Mouse (Mus musculus) G1E (cell line): ENCODE data around the gene Mpzl3. TPM values are rescaled to one million over a fixed set of nuclear protein-coding genes. Genes with fewer than 3 reads are reported as not detected.
A peak's percentile ranks its signal among the peaks of the same experiment; 100 is the strongest.

Experiments
- ATAC-seq: 2 replicates; pipeline ENCODE4 v1.8.0; 2016; ENCODE audit warnings: mild to moderate bottlenecking; ENCODE audit not compliant: insufficient number of reproducible peaks, poor library complexity, low FRiP score, severe bottlenecking; ENCODE audit errors: extremely low read depth
- DNase-seq: peaks from one replicate; pipeline ENCODE4 v3.0.0; 2012; ENCODE audit warnings: low spot score
- H3K27me3 ChIP-seq: 2 replicates; pipeline ENCODE4 v1.6.1; 2012; ENCODE audit warnings: mild to moderate bottlenecking, low read length, inconsistent platforms; ENCODE audit not compliant: insufficient read depth
- H3K36me3 ChIP-seq: replicated peaks from 2 replicates; pipeline ENCODE3; 2012; ENCODE audit warnings: mild to moderate bottlenecking, inconsistent platforms
- H3K4me1 ChIP-seq: 2 replicates; pipeline ENCODE4 v1.6.1; 2012; ENCODE audit warnings: low read depth, low read length, inconsistent platforms, mixed read lengths; ENCODE audit not compliant: insufficient read depth
- H3K4me3 ChIP-seq: 2 replicates; pipeline ENCODE4 v1.5.1; 2012; ENCODE audit warnings: low read depth, mild to moderate bottlenecking, inconsistent platforms, low read length, moderate library complexity, mixed read lengths
- H3K9me3 ChIP-seq: replicated peaks from 2 replicates; pipeline ENCODE4 v1.6.1; 2012; ENCODE audit warnings: inconsistent platforms
- CTCF ChIP-seq: IDR thresholded peaks from 2 replicates; pipeline ENCODE4 v1.5.1; 2012; ENCODE audit warnings: low read depth, low read length, inconsistent platforms, mixed read lengths
- GATA1 ChIP-seq: IDR thresholded peaks from 2 replicates; pipeline ENCODE4 v1.6.1; 2012; ENCODE audit warnings: borderline replicate concordance, low read length, inconsistent platforms, mixed read lengths
- GATA2 ChIP-seq: IDR thresholded peaks from 2 replicates; pipeline ENCODE4 v1.6.1; 2012; ENCODE audit warnings: low read depth, low read length, inconsistent platforms, borderline replicate concordance
- POLR2AphosphoS5 ChIP-seq: IDR thresholded peaks from 2 replicates; pipeline ENCODE4 v1.6.1; 2012; ENCODE audit warnings: low read depth, low read length, inconsistent platforms; ENCODE audit not compliant: insufficient replicate concordance
- TAL1 ChIP-seq: conservative IDR thresholded peaks from 2 replicates; pipeline ENCODE4 v1.6.1; 2012; ENCODE audit warnings: low read depth, low read length, inconsistent platforms, mixed read lengths
- polyA plus RNA-seq: library from polyadenylated mRNA; stranded (reverse); fragments of >175 nt; gene quantifications from 2 replicates; pipeline ENCODE4 v1.2.3, GENCODE M21; 2012
- total RNA-seq, 2 experiments: library from RNA; stranded (forward) in 1 of 2; stranded (reverse) in 1 of 2; fragments of 200-1000 nt in 1 of 2; fragments of >200 nt in 1 of 2; fragmentation: Nextera tagmentation in 1 of 2; gene quantifications; 2 replicates each; pipeline ENCODE4 v1.2.3; 2014 to 2017

The Mpzl3 gene
- total RNA-seq (2014; fragmentation: Nextera tagmentation) (1.2 and 2.8 TPM in 2 replicates), total RNA-seq (2017) (1.5 and 1.7 TPM in 2 replicates), polyA plus RNA-seq (0.04 and 0.08 TPM in 2 replicates)

GRCm38 (mm10) chr9:45055082-45055713 lies at the start of gene Mpzl3:
Gene Mpzl3, plus strand, starts transcription at chr9:45055186.
- Histone ChIP-seq H3K36me3 (no peaks in the 10 kb centered on the region), H3K27me3 (peaks cover 2% of the 10 kb centered on the region), H3K9me3 (no peaks in the 10 kb centered on the region), H3K4me3 (peak within 1 kb of the TSS; percentile 89), H3K4me1 (no peaks in the 10 kb centered on the region; the same call in 1 of the 2 replicates)
- ATAC-seq (peak; percentile 84), DNase-seq (peak; percentile 69)
- TF ChIP-seq GATA1 = no peak
- no peak for TF ChIP-seq CTCF
- TF ChIP-seq TAL1 = no peak
- no peak for TF ChIP-seq GATA2
- no peak for TF ChIP-seq POLR2AphosphoS5

- Histone ChIP-seq H3K4me1 (no peaks in the 10 kb centered on the region), H3K27me3 (peaks cover 18% of the 10 kb centered on the region), H3K9me3 (no peaks in the 10 kb centered on the region), H3K4me3 (no peak overlapping the region), H3K36me3 (no peaks in the 10 kb centered on the region)
- ATAC-seq = no peak
- TF ChIP-seq GATA2 (no peak), TAL1 (no peak), POLR2AphosphoS5 (no peak)
- no peak for DNase-seq
Observed at GRCm38 (mm10) chr9:45007404-45007803, 47.6 kb upstream of the Mpzl3 start.

GRCm38 (mm10) chr9:45008342-45008741 lies 46.6 kb upstream of the Mpzl3 start:
- Histone ChIP-seq H3K36me3 (no peaks in the 10 kb centered on the region), H3K4me1 (no peaks in the 10 kb centered on the region), H3K9me3 (no peaks in the 10 kb centered on the region), H3K27me3 (peaks cover 18% of the 10 kb centered on the region), H3K4me3 (no peak overlapping the region)
- TF ChIP-seq TAL1 (no peak), GATA2 (no peak), CTCF (no peak), GATA1 (no peak), POLR2AphosphoS5 (no peak)
- no peak for DNase-seq
- ATAC-seq = no peak

GRCm38 (mm10) chr9:45009180-45010078 lies 45.6 kb upstream of the Mpzl3 start, which contains the start of gene Cd3e:
Gene Cd3e, minus strand, starts transcription at chr9:45009627.
- Histone ChIP-seq H3K4me1 (no peaks in the 10 kb centered on the region), H3K36me3 (no peaks in the 10 kb centered on the region), H3K4me3 (no peak within 1 kb of the TSS), H3K27me3 (peaks cover 14% of the 10 kb centered on the region), H3K9me3 (no peaks in the 10 kb centered on the region)
- TF ChIP-seq GATA2 = no peak
- no peak for TF ChIP-seq CTCF
- no peak for TF ChIP-seq GATA1
- no peak for TF ChIP-seq POLR2AphosphoS5
- TF ChIP-seq TAL1 = no peak
- DNase-seq = no peak
- no peak for ATAC-seq

- H3K4me3 ChIP-seq = no peak overlapping the region
- no peak for DNase-seq
Observed at GRCm38 (mm10) chr9:45010461-45010860, 44.5 kb upstream of the Mpzl3 start.

GRCm38 (mm10) chr9:45011291-45011690 lies 43.7 kb upstream of the Mpzl3 start:
- Histone ChIP-seq H3K9me3 (no peaks in the 10 kb centered on the region), H3K4me1 (no peaks in the 10 kb centered on the region), H3K36me3 (no peaks in the 10 kb centered on the region), H3K27me3 (peaks cover 18% of the 10 kb centered on the region), H3K4me3 (no peak overlapping the region)
- no peak for DNase-seq
- no peak for TF ChIP-seq TAL1
- TF ChIP-seq CTCF = no peak
- no peak for TF ChIP-seq GATA1
- no peak for TF ChIP-seq GATA2
- TF ChIP-seq POLR2AphosphoS5 = no peak
- ATAC-seq = no peak

More at GRCm38 (mm10) chr9:45010461-45010860, 44.5 kb upstream of the Mpzl3 start:
- no peak for ATAC-seq
- no peaks in the 10 kb centered on the region for H3K36me3 ChIP-seq
- H3K9me3 ChIP-seq = no peaks in the 10 kb centered on the region
- H3K4me1 ChIP-seq = no peaks in the 10 kb centered on the region
- TF ChIP-seq GATA2 (no peak), POLR2AphosphoS5 (no peak), CTCF (no peak), TAL1 (no peak), GATA1 (no peak)
- H3K27me3 ChIP-seq = peaks cover 18% of the 10 kb centered on the region
